Mouse (Mus musculus) adrenal gland, adult 2 months (tissue): ENCODE results near the gene Naglu. TPM values are rescaled to one million over a fixed set of nuclear protein-coding genes. Genes with fewer than 3 reads are reported as not detected.
A peak's percentile ranks its signal among the peaks of the same experiment; 100 is the strongest.

Experiments
- DNase-seq: peaks from one replicate; pipeline ENCODE4 v3.0.0; 2021
- polyA plus RNA-seq: library from polyadenylated mRNA; depleted of rRNA; stranded (reverse); fragments of >200 nt; gene quantifications from 2 replicates; pipeline ENCODE4 v1.2.3, GENCODE M21; 2012
- total RNA-seq, 2 experiments: library from RNA; stranded (reverse); gene quantifications; 2 replicates each; pipeline ENCODE4 v1.2.3; 2021

Gene Naglu
- total and polyA plus RNA-seq, 3 experiments: 38.0 to 120 (median 42.5) TPM

- DNase-seq: peak; percentile 58
These were observed 12.9 kb upstream of the Naglu start for GRCm38 (mm10) chr11:101056885-101057284.

DNA sequence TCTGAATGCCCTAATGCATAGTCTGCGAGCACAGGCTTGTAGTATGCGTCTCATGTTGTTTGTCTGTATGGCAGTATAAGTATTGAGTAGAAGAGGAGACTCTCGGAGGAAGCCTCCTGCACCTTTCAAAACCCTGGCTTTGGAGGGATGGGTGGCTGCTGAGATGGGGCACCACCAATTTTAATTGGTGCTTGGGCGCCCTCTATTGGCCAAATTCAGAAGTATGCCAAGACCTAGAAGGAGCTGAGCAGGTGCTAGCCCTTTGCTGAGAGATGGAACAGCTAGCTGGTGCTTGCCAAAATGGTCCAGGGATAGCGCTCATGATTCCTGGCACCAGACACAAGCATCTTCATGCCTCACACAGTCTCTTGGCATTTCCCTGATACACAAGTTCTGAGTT, 12.0 kb upstream of the Naglu start:
- peak; percentile 85 for DNase-seq

DNA sequence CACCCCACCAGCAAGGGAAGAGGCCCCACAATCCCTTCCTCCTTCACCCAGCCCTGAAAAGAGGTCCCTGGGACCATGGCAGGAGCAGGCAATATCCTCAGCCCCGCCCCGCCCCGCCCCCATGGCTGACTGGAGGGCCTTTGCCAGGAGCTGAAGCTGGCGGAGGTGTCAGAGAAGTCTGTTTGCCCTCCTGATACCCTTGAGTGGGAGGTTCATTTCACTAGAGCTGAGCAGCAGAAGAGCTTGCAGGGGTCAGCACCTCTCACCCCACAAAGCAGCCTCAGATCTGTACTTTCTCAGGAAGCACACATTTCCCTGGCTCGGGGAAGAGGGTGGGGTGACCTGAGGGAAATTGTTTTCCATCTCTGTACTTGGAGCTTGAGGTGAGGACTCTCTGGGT, 11.1 kb upstream of the Naglu start:
- peak; percentile 44 for DNase-seq

GRCm38 (mm10) chr11:101059473-101059872, 10.3 kb upstream of the Naglu start:
- DNase-seq: no peak

GRCm38 (mm10) chr11:101060126-101060525, 9.7 kb upstream of the Naglu start:
- peak; percentile 86 for DNase-seq

GRCm38 (mm10) chr11:101061049-101061448, 8.8 kb upstream of the Naglu start:
- DNase-seq: no peak

GRCm38 (mm10) chr11:101062165-101062884, 7.5 kb upstream of the Naglu start:
- DNase-seq: peak; percentile 69

- DNase-seq: no peak
These were observed 6.7 kb upstream of the Naglu start for GRCm38 (mm10) chr11:101062971-101063675.

- DNase-seq: peak; percentile 78
These were observed 6.0 kb upstream of the Naglu start for GRCm38 (mm10) chr11:101063676-101064327.

DNA sequence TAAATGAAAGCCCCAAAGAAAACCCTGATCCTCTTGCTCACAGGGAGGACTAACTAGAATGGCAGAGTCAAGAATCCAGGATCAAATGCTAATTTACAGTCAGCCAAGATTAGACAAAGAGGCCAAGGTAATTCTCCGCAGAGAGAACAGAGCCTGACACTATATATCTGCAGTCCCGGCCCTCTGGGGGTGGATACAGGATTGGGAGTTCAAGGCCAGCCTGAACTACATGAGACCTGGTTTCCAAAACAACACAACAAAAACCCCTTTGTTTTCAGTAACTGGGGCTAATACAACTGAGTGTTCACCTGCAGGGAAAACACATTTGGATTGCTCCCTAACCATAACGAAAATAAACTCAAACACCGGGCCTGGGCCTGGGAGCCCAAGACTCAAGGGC, 5.3 kb upstream of the Naglu start:
- DNase-seq: peak; percentile 59

DNA sequence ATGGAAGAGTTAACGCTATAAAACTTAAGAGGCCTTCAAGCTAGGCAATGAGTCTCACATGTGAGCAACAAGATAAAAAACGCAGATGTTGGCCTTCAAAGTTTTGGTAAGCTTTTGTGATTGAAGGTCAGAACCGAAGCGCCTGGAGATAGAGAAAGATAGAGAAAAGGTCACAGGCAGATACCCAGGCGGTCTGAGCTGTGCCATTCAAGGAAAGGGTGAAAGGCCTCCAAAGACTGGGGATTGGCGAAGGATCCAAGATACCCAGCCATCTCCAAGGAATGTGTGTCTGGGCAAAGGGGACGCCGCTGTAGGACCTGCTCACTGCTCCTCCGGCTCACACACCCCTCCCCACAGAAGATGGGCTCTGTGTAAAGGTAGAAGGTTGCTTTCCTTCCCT, 4.8 kb upstream of the Naglu start:
- DNase-seq: peak; percentile 76

- DNase-seq: peak; percentile 86
These were observed 3.0 kb upstream of the Naglu start for GRCm38 (mm10) chr11:101066549-101067412.

- DNase-seq: no peak
These were observed 346 bp downstream of the Naglu start for GRCm38 (mm10) chr11:101070189-101070527.

DNA sequence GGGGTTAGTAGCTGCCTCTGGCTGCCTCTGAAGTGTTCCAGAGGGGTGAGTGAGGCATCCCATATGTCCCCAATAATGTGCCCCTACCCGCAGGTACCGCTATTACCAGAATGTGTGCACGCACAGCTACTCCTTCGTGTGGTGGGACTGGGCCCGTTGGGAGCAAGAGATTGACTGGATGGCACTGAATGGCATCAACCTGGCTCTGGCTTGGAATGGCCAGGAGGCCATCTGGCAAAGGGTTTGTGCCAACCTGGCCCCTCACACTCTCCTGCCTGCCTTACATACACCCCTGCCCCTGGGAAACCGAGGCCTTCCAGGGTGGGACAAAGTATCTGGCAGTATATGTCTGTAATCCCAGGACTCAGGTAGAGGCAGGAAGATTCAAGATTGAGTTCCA, 1.2 kb downstream of the Naglu start:
- no peak for DNase-seq

DNA sequence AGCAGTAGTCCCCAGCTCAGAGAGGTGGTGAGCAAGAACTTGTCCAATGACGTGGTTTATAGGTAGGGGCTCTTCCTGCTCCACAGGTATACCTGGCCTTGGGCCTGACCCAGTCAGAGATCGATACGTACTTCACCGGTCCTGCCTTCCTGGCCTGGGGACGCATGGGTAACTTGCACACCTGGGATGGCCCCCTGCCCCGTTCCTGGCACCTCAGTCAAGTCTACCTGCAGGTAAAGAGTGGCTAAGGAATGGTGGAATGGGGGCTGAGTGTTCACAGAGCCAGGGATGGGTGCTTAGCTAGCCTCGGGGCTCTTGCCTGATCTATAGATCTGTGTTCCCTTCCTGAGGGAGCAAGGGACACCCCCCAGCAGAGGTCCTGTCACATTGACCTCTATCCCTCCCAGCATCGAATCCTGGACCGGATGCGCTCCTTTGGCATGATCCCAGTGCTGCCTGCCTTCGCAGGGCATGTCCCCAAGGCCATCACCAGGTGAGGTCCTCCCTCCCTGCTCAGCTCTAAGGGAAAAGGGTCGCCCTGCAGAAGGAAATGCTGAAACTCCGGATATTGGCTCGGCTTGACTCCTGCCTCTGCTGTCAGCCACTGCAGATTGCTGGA, 2.1 kb downstream of the Naglu start:
- no peak for DNase-seq

- peak; percentile 57 for DNase-seq
These were observed 8.3 kb downstream of the Naglu start, which contains the start of gene Hsd17b1 for GRCm38 (mm10) chr11:101078121-101078520. Hsd17b1 (plus strand) TSS chr11:101078411.

- no peak for DNase-seq
These were observed 9.9 kb downstream of the Naglu start for GRCm38 (mm10) chr11:101079746-101080145.

- DNase-seq: no peak
These were observed 10.6 kb downstream of the Naglu start for GRCm38 (mm10) chr11:101080421-101080820.

DNA sequence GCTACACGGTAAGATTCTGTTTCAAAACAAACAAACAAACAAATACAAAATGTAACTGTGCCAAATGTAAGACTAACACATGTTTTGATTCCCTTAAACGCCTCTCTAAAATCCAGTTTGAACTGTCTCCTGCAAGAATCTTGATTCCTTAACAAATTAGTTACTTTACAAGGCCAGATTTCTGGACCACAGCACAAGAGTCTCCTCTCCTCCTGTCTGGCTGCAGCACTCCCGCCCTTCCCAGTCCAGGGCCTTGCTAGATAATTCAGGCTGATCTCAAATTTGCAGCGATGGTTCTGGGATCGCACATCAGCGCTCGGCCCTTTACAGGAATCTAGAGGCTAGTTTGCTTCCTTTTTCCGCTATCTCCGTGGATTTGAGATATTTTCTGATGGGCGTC, 11.8 kb downstream of the Naglu start:
- DNase-seq: no peak

DNA sequence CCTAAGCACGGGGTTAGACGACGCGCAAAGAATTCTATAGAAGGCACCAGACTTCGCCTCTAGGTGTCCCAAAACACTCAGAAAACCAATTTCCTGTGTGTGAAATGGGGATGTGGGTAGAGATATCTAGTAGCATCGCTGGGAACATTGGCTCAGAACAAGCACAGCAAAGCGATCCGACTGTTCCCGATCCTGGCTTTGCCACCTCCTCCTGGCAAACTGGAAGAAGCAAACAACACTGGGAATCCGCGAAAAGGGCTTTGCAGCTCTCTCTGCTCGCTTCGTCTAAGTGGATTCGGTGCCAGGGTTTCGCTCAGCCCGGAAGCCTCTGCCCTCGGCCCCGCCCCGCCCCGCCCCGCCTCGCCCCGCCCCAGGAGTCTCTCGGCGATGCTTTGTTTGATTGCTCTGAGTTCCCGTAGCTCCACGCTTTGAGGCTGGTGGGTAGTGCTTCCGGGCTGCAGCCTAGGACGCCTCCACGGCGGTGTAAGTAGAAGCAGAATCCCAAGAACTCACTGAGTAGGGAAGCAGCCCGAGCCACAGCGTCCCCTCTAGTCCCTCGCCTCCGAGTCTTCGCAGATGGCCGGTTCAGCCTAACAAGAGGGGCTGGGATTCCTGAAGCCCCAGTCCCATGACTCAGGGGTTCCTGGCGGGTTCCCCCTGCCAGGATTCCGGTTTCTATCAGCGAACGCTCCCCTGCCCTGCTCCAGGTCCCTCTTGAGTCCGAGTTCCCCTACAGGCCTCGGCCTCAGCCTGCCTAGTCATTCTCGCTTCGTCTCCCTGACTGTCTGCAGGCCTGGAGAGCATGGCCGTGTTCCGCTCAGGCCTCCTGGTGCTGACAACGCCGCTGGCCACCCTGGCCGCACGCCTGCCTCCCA, 12.6 kb downstream of the Naglu start, which contains the start of gene Coasy:
Gene Coasy (plus strand): TSS at position 358 of the 875 bp plus-strand sequence.
- DNase-seq: peak; percentile 92
